ENCODE assay signal across 23 mouse cellular contexts in the genomic region with DNA sequence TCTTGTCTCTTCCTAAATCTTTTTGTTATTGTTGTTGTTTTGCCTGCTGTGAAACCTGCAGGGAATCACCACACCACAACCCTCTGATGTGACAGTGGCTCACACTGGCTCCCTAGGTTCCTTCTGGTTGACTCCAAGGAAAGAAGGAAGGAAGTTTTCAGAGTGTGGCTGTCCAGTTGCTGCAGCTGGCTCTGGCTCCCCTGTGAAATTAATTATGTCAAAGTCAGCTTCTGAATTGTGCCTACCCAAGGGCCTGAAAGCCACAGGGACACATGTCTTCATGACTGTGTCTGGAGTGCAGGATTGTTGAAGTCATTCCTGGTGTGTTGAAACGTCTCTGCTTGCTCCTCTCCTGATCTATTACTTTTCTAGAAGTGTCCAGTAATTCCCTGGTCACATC. TPM values are rescaled to one million over a fixed set of nuclear protein-coding genes. Genes with fewer than 3 reads are reported as not detected.
"Had no signal": no experiment of that assay in that cellular context is flagged by ENCODE, and none has a peak within 500 bp of the region (broad histone marks: within the 10 kb centered on the region; RNA-seq: fewer than 3 reads in every experiment).

No protein-coding gene starts in this region.

RNA-seq across cellular contexts. Expression of a gene that starts 17.4 kb away (rescaled TPM):
- total RNA-seq: gastrocnemius, adult 8-10 months; heart, postnatal 25 days; heart, postnatal 4 days had no signal
- polyA plus RNA-seq: heart, embryonic 10.5 days; heart, embryonic 12.5 days; heart, embryonic 14.5 days; heart, embryonic 16.5 days; hindbrain, embryonic 10.5 days; hindbrain, embryonic 12.5 days; hindbrain, embryonic 14.5 days; hindbrain, embryonic 16.5 days; kidney, embryonic 14.5 days; kidney, embryonic 16.5 days; limb, embryonic 10.5 days; limb, embryonic 12.5 days; liver, embryonic 11.5 days; liver, embryonic 13.5 days had no signal

RNA-seq across cellular contexts. Expression of a gene that starts 25.0 kb away (rescaled TPM):
- total RNA-seq: gastrocnemius, adult 8-10 months; gastrocnemius, postnatal 36 days; layer of hippocampus, adult 2 months; layer of hippocampus, postnatal 10 days; layer of hippocampus, postnatal 25 days; left cerebral cortex, postnatal 14 days; left cerebral cortex, postnatal 36 days had no signal
- polyA plus RNA-seq: heart, embryonic 10.5 days; heart, embryonic 12.5 days; heart, embryonic 14.5 days; hindbrain, embryonic 10.5 days; hindbrain, embryonic 12.5 days; hindbrain, embryonic 14.5 days; hindbrain, embryonic 16.5 days; kidney, embryonic 14.5 days; limb, embryonic 10.5 days; limb, embryonic 12.5 days; liver, embryonic 11.5 days had no signal
